Mouse (Mus musculus) bone marrow, adult 2 months (tissue): ENCODE data around the gene Ankrd49. TPM values are rescaled to one million over a fixed set of nuclear protein-coding genes. Genes with fewer than 3 reads are reported as not detected.

Experiments used
- H3K27ac ChIP-seq: fragments of 200-500 bp; 2 replicates; pipeline ENCODE4 v1.5.1; 2012; ENCODE audit warnings: low read depth, mild to moderate bottlenecking, control low read depth, inconsistent platforms, low read length; ENCODE audit not compliant: control insufficient read depth, poor library complexity, insufficient read depth
- H3K4me1 ChIP-seq: fragments of 200-500 bp; 2 replicates; pipeline ENCODE4 v1.6.1; 2011; ENCODE audit warnings: low read length; ENCODE audit not compliant: control insufficient read depth, insufficient read depth
- H3K4me3 ChIP-seq: fragments of 200-500 bp; replicated peaks from 2 replicates; pipeline ENCODE3; 2011; ENCODE audit warnings: mild to moderate bottlenecking, low read depth, low read length, control low read depth; ENCODE audit not compliant: control insufficient read depth
- CTCF ChIP-seq: fragments of 200-500 bp; IDR thresholded peaks from 2 replicates; pipeline ENCODE4 v1.5.1; 2011; ENCODE audit warnings: low read length, control low read depth; ENCODE audit not compliant: control insufficient read depth, insufficient read depth
- POLR2A ChIP-seq: fragments of 200-500 bp; IDR thresholded peaks from 2 replicates; pipeline ENCODE4 v1.6.1; 2011; ENCODE audit warnings: low read depth, mild to moderate bottlenecking, control low read depth, low read length, borderline replicate concordance; ENCODE audit not compliant: control insufficient read depth
- WGBS: fragments of 180-500 bp; shearing (Covaris S2); methylation state at CpG from one replicate; pipeline ENCODE4 v1.1.7; 2018; 5-methylcytosine and 5-hydroxymethylcytosine counted together
- polyA plus RNA-seq: library from polyadenylated mRNA; stranded (reverse); fragments of >200 nt; gene quantifications from 2 replicates; pipeline ENCODE4 v1.2.4, GENCODE M21; 2011; ENCODE audit warnings: low replicate concordance; ENCODE audit not compliant: missing spikeins, insufficient read depth, insufficient read length

Ankrd49 gene
- polyA plus RNA-seq, 1 experiment = 13.5 TPM

DNA sequence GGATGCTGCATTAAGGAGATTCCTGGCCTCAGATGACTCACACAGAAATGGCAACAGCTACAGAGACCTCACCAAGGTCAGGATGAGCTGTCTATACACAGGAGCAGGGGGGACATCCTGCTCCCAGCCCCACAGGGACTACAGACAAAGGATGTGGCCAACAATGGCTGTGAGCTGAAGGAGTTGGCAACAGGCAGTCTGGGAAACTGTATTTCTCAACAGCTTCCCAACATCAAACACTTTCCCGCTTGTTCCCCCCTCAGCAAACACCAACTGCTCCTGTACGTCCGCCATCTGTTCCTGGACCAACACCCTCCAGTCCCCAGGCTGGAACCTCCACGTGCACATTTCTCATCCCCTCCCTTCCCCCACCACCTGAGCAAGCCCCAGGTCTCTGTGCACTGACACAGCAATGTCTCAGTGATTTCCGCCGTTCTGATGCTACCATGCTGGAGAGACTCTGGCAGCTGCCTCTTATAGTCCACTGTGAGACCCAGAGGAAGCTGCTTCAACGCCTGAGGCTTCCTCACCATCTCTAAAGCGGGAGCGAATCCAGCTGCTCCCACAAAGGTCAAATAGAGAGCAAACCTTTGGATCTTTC is 53.6 kb downstream of the Ankrd49 start:
- Histone ChIP-seq H3K27ac (no peak overlapping the region), H3K4me1 (no peaks in the 10 kb centered on the region), H3K4me3 (no peak overlapping the region)
- TF ChIP-seq CTCF (no peak), POLR2A (no peak)
- WGBS = 56% methylated on average over 9 of the region's 9 CpGs

Other genes with a start within 250 kb of the Ankrd49 start
- 2.7 and 2.9 TPM in 2 replicates for gene Amotl1, start 139.8 kb downstream of the Ankrd49 start, polyA plus RNA-seq
- 3.5 and 8.3 TPM in 2 replicates for gene Piwil4, start 44.1 kb downstream of the Ankrd49 start, polyA plus RNA-seq
- 1.0 and 2.2 TPM in 2 replicates for gene Fut4, start 32.5 kb downstream of the Ankrd49 start, polyA plus RNA-seq
- not detected in 2 replicates for gene 1700012B09Rik, start 13.8 kb downstream of the Ankrd49 start, polyA plus RNA-seq
- gene Mre11a, start 202 bp downstream of the Ankrd49 start, polyA plus RNA-seq = 13.8 and 16.7 TPM in 2 replicates
- gene Gpr83, start 75.4 kb upstream of the Ankrd49 start, polyA plus RNA-seq = not detected in 2 replicates
- gene Izumo1r, start 119.1 kb upstream of the Ankrd49 start, polyA plus RNA-seq = 1.2 TPM in 1 of 2 replicates, not detected in the other